Mouse (Mus musculus) brain, embryonic 14.5 days (tissue): Measurements from ENCODE around the gene Trpv6.

Experiments used
- CTCF ChIP-seq: fragments of 200-500 bp; IDR thresholded peaks from 2 replicates; pipeline ENCODE4 v1.5.1; 2012; ENCODE audit warnings: inconsistent platforms, mild to moderate bottlenecking, moderate library complexity, borderline replicate concordance; ENCODE audit not compliant: insufficient read depth, insufficient read length; ENCODE audit errors: extremely low read depth
- POLR2A ChIP-seq: fragments of 200-500 bp; IDR thresholded peaks from 2 replicates; pipeline ENCODE4 v1.6.1; 2012; ENCODE audit warnings: mild to moderate bottlenecking, inconsistent platforms, borderline replicate concordance; ENCODE audit not compliant: poor library complexity, insufficient read depth, insufficient read length, severe bottlenecking; ENCODE audit errors: extremely low read depth

DNA sequence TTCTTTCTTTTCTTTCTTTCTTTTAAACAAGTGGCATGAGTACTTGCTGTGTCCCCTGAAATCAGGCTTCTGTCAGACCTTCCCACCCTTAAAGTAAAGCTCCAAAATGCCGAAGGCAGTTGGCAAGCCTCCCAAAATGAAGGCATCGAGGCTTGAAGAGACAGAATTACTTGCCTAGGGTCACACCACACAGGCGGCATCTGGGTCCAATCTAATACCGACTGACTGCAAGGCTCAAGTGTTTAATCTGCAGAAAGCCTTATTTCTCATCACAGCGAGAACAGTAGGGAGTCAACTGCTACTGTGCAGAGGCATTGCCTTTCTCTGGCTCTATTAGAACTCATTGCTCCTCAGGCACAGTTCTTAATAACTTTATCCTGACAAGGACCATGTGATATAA is 58.9 kb downstream of the Trpv6 start:
- TF ChIP-seq POLR2A, result no peak
- no peak for TF ChIP-seq CTCF
